Comparison of ENCODE assay signal across 8 mouse cellular contexts in the genomic region with DNA sequence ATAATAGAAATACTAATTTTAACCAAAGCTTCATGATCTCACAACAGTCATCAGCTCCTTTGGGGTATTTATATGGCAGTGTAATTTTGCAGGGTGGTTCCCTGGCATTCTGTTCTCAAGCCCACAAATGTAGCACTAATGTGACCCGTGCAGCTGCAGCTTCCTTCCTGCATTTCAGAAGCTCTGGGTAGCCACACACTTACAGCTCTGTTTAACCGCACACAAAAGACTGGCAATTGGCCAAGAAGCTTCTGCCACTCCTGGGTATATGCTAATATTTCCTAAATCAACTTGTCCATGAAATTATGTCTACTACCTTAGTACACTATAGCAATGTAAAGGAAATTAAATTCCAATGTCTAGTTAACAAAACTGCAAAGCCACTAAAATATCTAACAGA. TPM values are rescaled to one million over a fixed set of nuclear protein-coding genes. Genes with fewer than 3 reads are reported as not detected.
A peak's percentile ranks its signal among the peaks of the same experiment; 100 is the strongest.
DNase-seq lines count a peak whose midpoint lies in the region; ATAC-seq lines count a peak whose summit lies in the region.

No protein-coding gene starts in this region.

- peak; percentile 65; the same call in 1 of the 2 replicates for ATAC-seq in megakaryocyte-erythroid progenitor cell, adult 5-6 weeks (replicated peaks; ENCODE audit: low FRiP score, low TSS enrichment, poor library complexity, severe bottlenecking)
- no peak for ATAC-seq in erythroblast, adult 5-6 weeks (replicated peaks; ENCODE audit: low FRiP score, poor library complexity, severe bottlenecking)
- no peak for ATAC-seq in cerebellum, adult (ENCODE audit: insufficient number of reproducible peaks, low FRiP score, low TSS enrichment)

- DNase-seq in left cerebral cortex, postnatal 14 days (ENCODE audit: low spot score in 2 of 2) = peak; percentile 11 to 31
- no peak for DNase-seq in left cerebral cortex, postnatal 36 days (ENCODE audit: low spot score in 2 of 2)
- peak; percentile 45 for DNase-seq in brain, adult 2 months (ENCODE audit: low read depth, low spot score)
- DNase-seq in heart, postnatal 4 days = peak; percentile 29
- DNase-seq in gastrocnemius, postnatal 25 days = no peak

- intact Hi-C loops in left cerebral cortex, postnatal 14 days (cut with DNase I) = no loop called here
- intact Hi-C loops in left cerebral cortex, postnatal 36 days (cut with DNase I) = no loop called here

RNA-seq across cellular contexts. Expression of a gene that starts 32.6 kb away (rescaled TPM):
- total RNA-seq in left cerebral cortex, postnatal 14 days (2021) = 10 to 100 TPM; 20.2 to 27.1 TPM
- total RNA-seq in left cerebral cortex, postnatal 36 days (2021) = 10 to 100 TPM; 33.5 to 36.8 TPM
- total RNA-seq in heart, postnatal 4 days (2021) = 10 to 100 TPM; 45.8 to 48.5 TPM
- 39.0 and 59.5 TPM in 2 replicates for total RNA-seq in megakaryocyte-erythroid progenitor cell, adult 5-6 weeks (2014; fragmentation: Nextera tagmentation)
- 29.6 and 32.4 TPM in 2 replicates for total RNA-seq in megakaryocyte-erythroid progenitor cell, adult 5-6 weeks (2017)
- 13.6 and 24.6 TPM in 2 replicates for total RNA-seq in erythroblast, adult 5-6 weeks (2015; ENCODE audit: low replicate concordance)
- total RNA-seq in erythroblast, adult 5-6 weeks (2017; ENCODE audit: low replicate concordance) = 29.6 and 31.6 TPM in 2 replicates
- 10 to 100 TPM; 12.8 to 15.4 TPM for total RNA-seq in gastrocnemius, postnatal 25 days (2021)

RNA-seq across cellular contexts. Expression of a gene that starts 45.9 kb away (rescaled TPM):
- total RNA-seq in left cerebral cortex, postnatal 14 days (2021) = under 1 TPM; 0.13 to 0.40 TPM
- under 1 TPM; 0.35 to 0.52 TPM for total RNA-seq in left cerebral cortex, postnatal 36 days (2021)
- 10 to 100 TPM; 84.3 to 92.5 TPM for total RNA-seq in heart, postnatal 4 days (2021)
- total RNA-seq in megakaryocyte-erythroid progenitor cell, adult 5-6 weeks (2014; fragmentation: Nextera tagmentation) = 0.63 TPM in 1 of 2 replicates, not detected in the other
- total RNA-seq in megakaryocyte-erythroid progenitor cell, adult 5-6 weeks (2017) = 0.89 and 1.2 TPM in 2 replicates
- total RNA-seq in erythroblast, adult 5-6 weeks (2015; ENCODE audit: low replicate concordance) = not detected in 2 replicates
- 0.26 and 1.8 TPM in 2 replicates for total RNA-seq in erythroblast, adult 5-6 weeks (2017; ENCODE audit: low replicate concordance)
- 1 to 10 TPM; 3.5 to 7.0 TPM for total RNA-seq in gastrocnemius, postnatal 25 days (2021)

Comparison
In these comparisons a context has a peak if more than half of its experiments do, and no peak if none do; other contexts are left out.
1. DNase-seq: peak in left cerebral cortex, postnatal 14 days (2 of 2), brain, adult 2 months (single experiment) and heart, postnatal 4 days (single experiment); none in left cerebral cortex, postnatal 36 days (0 of 2) and gastrocnemius, postnatal 25 days (single experiment).
2. RNA of a gene that starts 45.9 kb away (total RNA-seq): 84.3 to 92.5 TPM in heart, postnatal 4 days; 3.5 to 7.0 TPM in gastrocnemius, postnatal 25 days, 0.63 to 1.2 TPM in megakaryocyte-erythroid progenitor cell, adult 5-6 weeks, 0.35 to 0.52 TPM in left cerebral cortex, postnatal 36 days, 0.13 to 0.40 TPM in left cerebral cortex, postnatal 14 days and 0.26 to 1.8 TPM in erythroblast, adult 5-6 weeks; every median in the first group is over 10 times any median in the second.